Mouse (Mus musculus): Measurements from ENCODE around the gene Slc47a1.

- TF ChIP-seq POLR2A (IDR thresholded peaks at IDR 0.05; ENCODE audit: borderline replicate concordance, extremely low read depth, insufficient read depth, insufficient read length, poor library complexity, severe bottlenecking): no peak
- TF ChIP-seq CTCF (IDR thresholded peaks at IDR 0.05; ENCODE audit: borderline replicate concordance, extremely low read depth, insufficient read depth, insufficient read length): no peak
Observed at GRCm38 (mm10) chr11:61353038-61353437, 25.1 kb downstream of the Slc47a1 start.

All from brain, embryonic 14.5 days (tissue).